Mouse (Mus musculus): ENCODE data around the gene Nbl1.

Gene Nbl1

DNA sequence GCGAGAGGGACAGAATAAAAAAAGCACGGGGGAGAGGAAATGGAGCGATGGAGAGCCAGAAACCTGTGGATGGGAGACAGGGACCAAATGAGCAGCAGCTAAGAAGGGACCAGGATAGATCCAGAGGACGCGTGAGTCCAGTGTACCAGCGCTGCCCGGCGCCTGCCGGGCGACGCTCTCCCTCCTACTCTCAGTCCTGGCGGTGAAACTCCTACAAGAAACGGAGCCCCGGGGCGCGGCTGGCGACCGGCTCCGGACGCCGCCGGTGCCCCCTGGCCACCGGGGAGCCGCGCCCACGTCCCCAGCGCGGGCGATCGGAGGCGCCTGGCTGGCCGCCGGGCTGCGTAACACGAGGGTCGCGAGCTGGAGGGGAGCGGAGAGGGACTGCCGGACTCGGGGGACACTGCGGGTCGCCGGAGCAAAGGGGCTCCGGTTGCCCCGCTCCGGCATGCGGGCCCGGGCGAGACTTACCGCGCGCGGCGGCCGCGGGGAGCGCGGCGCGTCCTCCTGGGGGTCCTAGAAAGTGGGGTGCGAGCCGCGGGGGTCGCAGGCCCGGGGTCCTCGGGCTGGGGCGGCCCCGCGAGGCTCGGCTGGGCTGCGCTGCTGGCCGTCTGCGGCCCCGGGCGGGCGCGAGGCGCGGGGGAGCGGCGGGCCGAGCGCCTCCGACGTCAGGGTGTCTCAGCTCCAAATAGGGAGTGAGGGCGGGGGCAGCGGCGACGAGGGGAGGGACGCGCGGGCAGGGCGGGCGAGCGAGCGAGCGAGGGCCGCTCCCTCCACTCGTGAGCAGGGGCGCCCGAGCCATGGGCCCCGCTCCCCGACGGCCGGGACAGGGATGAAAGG lies at the start of gene Nbl1:
TSS of gene Nbl1 (minus strand) at position 638 of the 840 bp plus-strand sequence.
- DNase-seq = peak; percentile 63 to 83

DNA sequence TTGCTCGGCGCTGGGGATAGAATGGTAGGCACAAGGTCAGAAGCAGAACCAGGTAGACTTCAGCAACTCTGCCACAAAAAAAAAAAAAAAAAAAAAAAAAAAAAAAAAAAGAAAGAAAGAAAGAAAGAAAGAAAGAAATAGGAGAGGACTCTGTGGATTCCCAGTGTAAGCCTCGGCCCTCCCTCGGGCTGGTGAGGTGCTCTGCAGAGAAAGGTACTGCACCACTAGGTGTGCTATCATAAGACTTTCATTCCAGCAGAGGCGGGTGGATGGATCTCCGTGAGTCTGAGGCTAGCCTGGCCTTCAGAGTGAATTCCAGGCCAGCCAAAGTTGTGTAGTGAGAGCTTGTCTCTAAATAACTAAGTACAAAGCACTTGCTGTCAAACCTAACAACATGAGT lies 49.0 kb upstream of the Nbl1 start:
- DNase-seq = no peak

DNA sequence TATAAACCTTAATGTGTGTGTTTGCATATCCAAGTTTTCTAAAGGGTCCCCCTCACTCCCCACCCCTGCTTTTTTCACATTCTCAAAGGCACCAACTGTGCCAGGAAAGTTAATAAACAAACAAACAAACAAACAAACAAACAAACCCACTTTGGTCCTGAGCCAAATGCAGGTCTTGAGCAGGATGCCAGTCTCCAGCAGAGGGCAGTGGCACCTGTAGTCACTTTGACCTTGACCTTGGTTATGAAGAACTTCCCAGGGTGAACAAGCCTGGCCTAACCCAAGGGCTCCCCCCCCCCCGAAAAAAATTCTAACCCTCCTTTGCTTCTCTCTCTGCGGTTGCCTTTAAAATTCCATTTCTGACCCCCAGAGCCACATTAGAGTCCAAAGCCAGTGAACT lies 47.5 kb upstream of the Nbl1 start:
- DNase-seq = peak in 1 of 2 experiments; percentile 37

DNA sequence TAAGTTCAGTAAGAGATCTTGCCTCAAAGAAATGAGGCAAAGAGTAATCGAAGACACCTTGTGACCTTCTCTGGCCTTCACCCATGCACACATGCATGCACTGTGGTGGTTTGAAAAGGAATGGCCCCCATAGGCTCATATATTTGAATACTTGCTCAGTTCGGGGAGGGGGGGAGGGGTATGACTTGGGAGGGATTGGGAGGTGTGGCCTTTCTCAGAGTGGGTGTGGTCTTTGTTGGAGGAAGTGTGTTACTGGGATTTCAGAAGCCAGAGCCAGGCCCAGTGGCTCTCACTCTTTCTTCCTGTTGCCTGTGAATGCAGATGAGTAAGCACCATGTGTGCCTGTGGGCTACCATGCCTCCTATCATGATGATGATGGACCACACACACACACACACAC lies 43.2 kb upstream of the Nbl1 start:
- no peak for DNase-seq

DNA sequence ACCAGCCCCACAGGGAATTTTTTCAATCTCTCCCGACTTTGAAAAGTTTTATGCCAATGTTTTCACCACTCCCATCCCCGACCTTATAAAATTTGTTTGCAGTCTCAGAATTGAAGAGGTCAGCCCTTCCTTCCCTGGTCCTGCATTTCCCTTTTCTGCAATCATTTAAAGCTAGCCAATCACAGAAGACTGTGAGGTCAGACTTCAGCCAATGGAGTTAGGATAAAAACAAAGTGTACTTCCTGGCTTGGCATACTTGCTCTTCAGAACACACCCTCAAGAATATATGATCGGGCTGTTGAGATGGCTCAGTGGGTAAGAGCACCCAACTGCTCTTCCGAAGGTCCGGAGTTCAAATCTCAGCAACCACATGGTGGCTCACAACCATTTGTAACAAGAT lies 40.3 kb upstream of the Nbl1 start:
- DNase-seq = no peak

DNA sequence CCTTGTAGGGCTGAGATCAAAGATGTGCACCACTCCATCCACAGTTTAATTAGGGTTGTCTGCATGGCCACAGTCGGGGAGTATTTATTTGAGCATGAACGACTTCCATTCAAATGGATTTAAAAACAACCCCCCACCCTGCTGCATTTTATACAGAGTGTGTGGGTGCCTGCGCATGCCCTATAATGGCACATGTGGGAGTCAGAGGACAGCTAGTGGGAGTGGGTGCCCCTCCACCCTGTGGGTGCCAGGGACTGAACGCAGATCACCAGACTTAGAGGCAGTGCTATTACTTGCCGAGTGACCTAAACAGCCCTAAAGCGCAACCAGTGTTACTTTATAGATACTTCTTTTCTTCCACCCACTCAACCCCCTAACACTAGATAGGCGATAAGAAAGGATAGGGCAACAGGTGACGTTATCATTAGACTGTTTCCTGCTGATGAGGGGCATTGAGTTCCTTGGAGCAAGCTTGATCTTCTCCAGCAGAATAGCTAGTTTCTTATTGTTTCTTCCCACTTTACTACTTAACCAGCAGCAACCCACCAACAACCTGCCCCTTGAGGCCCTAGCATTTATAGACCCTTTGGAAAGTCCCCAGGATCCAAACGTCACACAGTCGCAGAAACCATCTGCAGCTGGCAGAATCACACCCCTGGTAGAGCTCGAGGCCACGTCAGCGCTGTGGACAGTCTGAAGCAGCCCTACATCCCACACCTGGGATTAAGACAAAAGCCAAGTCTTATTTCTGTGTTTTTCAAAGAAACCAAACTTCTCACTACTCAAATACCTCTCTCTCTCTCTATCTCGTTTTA lies 39.3 kb upstream of the Nbl1 start:
- DNase-seq = no peak

DNA sequence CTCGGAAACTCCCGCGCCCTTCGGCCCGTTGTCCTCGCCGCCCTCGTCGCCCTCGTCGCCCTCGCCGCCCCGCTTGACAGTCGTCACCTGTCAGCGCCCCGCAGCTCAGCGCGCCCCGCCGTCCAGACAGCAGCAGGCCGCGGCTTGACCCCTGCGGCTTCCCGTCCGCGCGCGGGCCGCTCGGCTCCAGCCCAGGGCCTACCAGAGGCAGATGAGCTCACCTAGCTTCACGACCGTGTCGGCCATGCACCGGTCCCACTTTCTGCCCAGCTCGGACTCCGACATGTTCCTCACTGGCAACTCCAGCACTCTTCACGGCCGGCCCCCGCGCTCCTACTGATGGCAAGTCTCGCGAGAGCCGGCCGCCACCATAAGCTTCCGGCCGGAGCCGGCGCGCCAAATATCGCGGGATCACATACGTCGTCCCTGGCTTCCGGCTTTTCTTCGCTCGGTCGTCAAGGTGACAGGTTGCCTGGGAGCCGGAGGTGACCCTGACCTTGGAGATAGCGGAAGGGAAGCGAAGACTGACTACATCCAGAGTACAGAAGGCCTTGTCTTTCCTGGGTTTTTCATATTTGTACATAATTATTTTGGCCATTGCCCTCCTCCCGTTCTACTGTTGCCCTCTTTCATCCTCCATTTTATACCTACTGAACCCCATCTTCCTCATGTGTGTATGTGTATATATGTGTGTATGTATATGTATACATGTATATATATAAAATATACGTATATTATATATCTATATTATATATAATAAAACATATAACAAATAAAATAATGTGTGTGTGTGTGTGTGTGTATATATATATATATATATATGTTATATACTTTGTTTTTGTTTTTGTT lies 38.1 kb upstream of the Nbl1 start, which contains the start of gene Minos1:
TSS of gene Minos1 (minus strand) at position 413 of the 849 bp plus-strand sequence.
- peak; percentile 99 for DNase-seq

DNA sequence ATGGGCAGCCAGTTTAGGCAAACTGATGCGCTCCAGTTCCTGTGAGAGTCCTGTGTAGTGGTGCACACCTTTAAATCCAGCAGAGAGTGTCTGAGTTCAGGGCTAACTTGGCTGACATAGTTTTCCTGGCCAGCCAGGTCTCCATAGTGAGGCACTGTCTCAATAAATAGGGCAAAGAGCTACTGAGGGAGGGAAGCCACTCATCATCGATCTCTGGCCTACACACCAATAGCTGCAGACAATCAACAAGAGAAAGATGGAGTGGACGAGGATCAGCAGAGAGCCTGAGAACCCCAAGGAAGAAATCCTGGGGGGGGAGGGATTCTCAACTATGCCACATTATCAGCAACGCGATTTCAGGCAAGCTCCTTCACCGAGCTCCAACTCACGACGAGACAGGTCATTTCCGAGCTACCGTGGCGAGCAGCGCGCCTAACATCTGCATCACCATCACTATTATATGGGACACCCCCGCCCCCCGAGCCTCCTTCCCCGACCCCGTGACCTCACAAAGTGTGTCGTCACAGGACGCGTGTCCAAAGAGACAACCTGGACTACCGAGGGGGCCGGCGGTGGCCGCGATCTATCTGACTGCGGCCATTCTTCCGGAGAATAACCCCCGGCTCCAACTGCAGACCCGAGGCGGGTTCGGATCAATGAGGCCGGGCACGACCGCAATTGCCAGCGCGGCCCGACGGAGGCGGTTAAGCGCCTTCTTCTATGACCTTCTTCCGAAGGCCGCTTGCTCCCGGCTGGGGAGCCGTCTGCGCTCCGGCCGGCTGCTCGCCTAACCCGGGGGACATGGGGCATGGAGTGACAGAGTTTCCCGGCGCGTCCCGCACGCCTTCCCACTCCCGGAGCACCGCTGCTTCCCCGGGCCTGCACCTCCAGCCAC lies 37.3 kb upstream of the Nbl1 start:
- peak; percentile 46 to 73 for DNase-seq

DNA sequence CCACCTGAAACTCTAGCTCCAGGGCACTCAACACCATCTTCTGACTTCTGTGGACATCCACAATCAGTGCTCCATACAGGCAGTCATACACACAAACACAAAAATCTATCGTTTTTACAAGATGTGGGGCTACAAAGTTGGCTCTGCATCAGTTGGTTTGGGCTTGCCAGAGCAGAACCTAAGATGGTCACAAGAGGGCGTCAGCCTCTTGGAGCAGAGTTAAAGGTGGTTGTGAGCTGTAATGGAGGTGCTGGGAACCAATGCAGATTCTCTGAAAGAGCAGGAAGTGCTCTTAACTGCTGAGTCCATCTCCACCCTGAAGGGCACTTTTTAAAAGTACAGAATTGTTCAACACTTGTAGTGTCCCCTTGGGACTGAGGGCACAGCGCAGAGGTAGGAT lies 33.7 kb upstream of the Nbl1 start:
- no peak for DNase-seq

DNA sequence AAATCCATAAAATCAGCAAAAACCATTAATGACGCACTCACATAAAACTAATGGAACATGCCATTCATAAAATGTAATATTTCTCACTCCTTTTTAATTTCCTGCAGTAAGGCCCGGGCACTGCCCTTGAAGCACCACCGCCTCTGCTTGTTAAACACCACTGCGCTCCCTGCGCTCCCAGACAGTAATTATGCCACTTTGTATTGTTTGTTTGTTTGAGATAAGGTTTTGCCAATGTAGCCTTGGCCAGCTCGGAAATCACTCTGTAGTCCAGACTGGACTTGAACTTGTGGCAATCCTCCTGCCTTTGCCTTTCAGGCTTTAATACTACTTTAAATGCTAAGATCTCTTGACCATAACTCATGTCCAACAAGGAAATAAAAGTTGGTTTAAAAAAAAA lies 32.1 kb upstream of the Nbl1 start:
- no peak for DNase-seq

DNA sequence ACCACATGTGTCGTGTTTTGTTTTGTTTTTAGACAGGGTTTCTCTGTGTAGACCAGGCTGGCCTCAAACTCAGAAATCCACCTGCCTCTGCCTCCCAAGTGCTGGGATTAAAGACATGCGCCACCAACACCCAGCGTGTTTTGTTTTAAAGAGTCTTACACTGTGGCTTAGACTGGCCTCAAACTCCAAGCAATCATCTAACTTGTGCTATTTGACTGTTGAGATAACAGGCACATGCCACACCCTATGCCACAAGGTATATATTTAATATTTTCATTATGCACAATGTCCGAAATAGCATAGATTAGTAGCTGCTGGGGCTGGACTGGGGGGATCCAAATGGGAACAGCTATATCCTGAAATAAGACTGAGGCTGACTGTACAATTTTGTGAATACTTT lies 29.8 kb upstream of the Nbl1 start:
- no peak for DNase-seq

DNA sequence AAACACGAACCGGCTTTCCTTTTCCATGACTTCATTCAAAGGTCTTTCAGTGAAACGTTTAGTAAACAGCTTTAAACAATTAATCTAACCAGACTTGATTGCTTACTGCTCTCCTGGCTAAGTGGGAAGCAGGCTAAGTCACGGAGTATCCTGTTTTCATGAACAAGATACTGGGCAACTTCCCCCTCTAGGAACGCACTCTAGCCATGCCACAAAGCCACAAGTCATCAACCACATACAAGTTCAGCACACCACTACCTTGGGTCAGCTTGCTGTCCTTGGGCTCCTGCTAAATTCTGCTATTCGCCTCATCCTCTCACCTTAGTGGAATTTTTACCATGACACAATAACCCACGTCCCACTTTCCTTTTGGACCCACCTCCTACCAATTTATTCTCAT lies 28.2 kb upstream of the Nbl1 start:
- DNase-seq = no peak

DNA sequence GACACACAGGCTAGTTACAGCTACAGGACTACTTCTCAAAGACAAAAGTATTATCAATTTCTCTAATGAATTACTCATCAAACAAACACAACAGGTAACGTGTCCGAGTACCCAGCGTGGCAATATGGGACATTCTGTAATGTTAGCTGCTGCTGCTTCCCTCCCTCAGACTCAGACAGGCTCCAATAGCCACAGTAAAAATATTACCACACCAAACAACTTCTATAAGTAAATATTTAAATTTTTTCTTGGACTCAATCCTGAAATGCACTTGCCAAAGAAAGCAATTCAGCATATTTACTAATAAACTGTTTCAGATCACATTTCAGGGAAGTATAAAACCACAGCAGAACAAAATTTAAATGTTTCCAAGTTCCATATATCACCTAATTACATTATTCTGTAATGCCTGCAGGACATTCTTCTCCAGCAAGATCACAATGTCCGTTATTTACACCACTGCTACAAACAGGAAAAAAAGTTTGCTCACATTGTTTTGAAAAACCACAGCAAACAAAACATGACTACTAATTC lies 27.6 kb upstream of the Nbl1 start:
- no peak for DNase-seq

DNA sequence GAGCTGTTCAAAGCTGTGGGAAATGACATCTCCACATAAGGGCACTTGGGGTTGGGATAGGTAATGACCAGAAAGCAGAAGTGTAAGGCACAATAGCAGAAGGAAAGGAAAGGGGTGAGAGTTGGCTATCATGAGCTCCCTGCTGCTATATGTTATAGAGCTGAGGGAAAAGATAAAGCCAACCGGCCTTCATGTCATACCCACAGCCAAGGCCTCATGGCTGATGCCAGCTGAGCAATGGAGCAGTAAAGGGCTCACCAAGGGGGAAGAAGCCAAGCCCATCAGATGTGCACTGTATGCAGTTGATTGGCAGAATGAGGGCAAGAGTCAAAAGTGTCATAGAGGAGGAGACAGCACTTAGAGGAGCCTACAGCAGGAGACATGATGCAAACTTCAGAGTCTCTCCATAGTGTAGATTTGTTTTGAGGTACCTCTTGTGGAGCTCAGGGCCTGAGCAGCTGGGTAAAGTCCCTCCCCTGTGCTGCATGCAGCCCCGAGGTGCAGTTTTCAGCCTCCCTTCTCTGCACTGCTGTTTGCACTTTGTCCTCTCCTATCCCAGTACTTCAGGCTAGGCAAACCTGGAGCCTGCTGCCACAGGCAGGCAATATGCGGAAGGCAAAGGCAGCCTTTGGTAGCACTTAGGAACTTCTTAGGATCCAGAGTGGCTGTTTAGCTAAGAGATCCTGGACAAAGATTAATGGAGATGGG lies 23.7 kb upstream of the Nbl1 start:
- peak; percentile 45 to 73 for DNase-seq

DNA sequence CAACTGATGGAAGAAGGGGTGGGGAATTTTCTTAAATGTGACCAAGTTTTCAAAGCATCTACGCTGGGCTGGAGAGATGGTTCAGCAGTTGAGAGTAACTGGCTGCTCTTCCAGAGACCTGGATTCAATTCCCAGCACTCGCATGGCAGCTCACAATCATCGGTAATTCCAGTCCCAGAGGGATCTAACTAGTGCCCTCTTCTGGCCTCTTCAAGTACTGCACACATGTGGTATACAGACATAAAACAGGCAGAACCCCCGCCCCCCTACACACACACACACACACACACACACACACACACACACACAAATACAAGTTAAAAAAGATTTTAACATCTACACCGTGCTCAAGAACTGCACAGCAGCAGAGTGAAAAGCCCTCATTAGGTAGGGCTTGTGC lies 22.9 kb upstream of the Nbl1 start:
- DNase-seq = peak in 1 of 2 experiments; percentile 34

DNA sequence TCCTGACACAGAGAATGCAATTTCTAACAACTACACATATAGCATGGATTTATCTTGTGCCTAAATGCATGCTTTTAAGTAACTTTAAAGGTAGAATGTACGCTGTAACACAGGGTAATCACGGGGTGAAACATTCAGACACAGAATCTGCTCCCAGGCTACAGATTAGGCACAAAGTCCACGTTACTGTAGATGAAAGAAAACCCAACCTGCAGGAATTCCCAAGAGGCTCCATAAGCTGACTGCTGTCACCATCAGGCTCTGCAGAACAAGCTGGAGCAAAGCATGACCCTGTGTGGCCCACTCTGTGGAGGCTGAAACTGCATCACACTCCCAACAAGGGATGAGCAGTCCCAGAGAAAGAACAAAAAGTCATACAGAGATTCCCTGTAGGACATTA lies 19.7 kb upstream of the Nbl1 start:
- DNase-seq = no peak

DNA sequence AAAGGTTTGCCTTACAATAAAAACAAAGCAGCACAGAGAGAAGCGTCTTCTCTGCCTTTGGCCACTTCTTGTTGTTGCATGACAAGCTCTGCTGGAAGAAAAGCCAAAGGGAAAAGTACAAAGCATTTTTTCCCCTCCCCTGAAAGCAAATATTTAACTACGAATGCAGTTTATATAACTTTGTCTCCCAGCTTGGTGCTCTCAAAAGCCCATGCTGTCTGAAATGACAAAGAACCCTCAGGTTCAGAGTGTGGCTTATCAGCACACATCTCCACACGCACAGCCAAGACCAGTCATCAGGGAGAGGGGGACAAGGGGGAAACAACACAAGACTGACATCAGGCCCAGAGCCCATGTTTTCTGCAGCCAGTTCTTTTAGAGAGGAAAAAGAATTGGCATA lies 18.6 kb upstream of the Nbl1 start:
- DNase-seq = peak in 1 of 2 experiments; percentile 26

DNA sequence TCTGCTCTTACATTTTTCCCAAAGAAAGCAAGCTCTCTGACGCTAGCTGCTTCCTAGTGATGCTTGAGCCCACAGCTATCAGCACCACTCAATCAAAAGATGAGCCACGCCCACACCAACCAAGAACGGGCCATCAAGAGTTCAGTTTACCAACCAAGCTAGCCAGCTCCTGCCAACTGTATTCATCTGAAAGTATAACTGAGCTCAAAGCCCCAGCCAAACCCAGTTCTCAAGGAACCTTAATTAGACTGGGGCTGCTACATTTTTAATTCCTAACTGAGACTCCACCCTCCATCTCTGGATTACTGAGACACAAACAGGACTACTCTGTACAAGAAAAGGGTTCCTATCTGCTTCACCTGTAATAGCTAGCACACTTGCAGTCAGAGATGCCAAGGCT lies 18.1 kb upstream of the Nbl1 start:
- peak; percentile 52 to 59 for DNase-seq

DNA sequence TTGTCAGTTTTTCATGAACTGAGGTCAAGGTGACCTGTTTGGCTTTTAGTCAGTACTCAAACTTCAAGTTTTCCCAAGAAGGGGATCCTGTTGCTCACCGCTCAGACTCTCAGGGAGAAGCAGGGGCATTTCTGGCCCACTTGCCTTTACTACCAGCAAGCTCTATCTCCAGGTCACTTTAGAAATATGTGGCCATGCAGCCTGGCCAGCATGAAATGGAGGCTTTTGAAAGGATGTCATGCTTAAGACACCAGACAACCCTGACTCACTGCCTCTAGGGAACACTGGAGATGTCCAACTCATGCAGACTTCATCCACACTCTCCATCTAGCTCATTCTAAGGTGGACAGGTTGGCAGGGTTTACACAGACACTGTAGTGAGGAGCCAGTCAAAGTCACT lies 12.7 kb upstream of the Nbl1 start:
- no peak for DNase-seq

DNA sequence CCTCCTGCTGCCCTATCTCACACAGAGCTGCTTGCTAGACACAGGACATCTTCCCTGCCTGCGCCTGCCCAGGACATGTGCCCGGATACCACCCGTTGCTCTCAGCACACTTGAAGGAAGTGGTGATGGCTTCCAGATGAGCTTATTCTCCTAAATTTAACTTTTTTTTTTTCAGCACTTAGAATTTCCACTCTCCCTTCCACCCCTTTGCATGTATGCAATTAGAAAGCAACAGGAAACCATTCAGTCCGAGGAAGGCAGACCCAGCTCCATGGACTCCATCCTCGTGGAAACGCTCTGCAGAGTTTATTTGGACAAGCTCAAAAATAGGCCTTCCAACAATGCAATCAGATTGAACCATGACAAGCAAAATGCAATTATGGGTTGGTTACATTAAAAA lies 8.8 kb upstream of the Nbl1 start:
- DNase-seq = no peak

DNA sequence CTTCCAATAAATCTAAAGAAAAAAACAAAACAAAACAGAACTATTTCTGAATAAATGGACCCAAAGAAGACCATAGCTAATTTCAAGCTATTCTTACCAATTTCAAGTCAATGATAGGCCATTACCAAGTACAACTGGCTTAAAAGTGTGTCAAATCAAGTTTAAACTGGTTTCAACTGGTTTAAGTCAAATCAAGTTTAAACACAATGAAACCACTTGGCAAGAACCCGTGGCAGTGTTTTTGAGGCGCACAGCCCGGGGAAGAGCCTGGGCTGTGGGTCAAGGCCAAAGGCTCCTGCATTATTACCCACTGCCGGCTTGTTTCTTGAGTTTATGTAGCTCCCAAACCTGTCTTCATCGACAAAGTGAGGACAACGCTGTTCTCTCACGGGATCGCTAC lies 7.5 kb upstream of the Nbl1 start:
- no peak for DNase-seq
